Mouse (Mus musculus) kidney, embryonic 14.5 days (tissue): ENCODE data around the gene Cdc6. TPM values are rescaled to one million over a fixed set of nuclear protein-coding genes. Genes with fewer than 3 reads are reported as not detected.
A peak's percentile ranks its signal among the peaks of the same experiment; 100 is the strongest.
"Not testable (repeated sequence)": the region's sequence is repeated elsewhere in the genome, so short reads cannot be mapped to it uniquely, and the experiment has no call there.

Experiments used
- ATAC-seq: fragments of 200-750 bp; cut with Nextera tagmentation; 2 replicates; pipeline ENCODE4 v1.8.0; 2017; ENCODE audit warnings: moderate number of reproducible peaks, mild to moderate bottlenecking, moderate TSS enrichment, moderate library complexity; ENCODE audit not compliant: low FRiP score, low TSS enrichment
- H3K27ac ChIP-seq: fragments of 300-500 bp; sonication (generic); 2 replicates; pipeline ENCODE4 v1.5.1; 2014; ENCODE audit warnings: low read depth, mild to moderate bottlenecking, low read length, moderate library complexity, mixed read lengths
- H3K27me3 ChIP-seq: fragments of 300-500 bp; sonication (generic); 2 replicates; pipeline ENCODE4 v1.6.1; 2014; ENCODE audit warnings: mild to moderate bottlenecking, low read length; ENCODE audit not compliant: control insufficient read depth, insufficient read depth
- H3K36me3 ChIP-seq: fragments of 300-500 bp; sonication (generic); 2 replicates; pipeline ENCODE4 v1.6.1; 2014; ENCODE audit warnings: low read length, mixed read lengths; ENCODE audit not compliant: control insufficient read depth, insufficient read depth
- H3K4me1 ChIP-seq: fragments of 300-500 bp; sonication (generic); 2 replicates; pipeline ENCODE4 v1.6.1; 2014; ENCODE audit warnings: low read length, mixed read lengths; ENCODE audit not compliant: control insufficient read depth, insufficient read depth
- H3K4me2 ChIP-seq: fragments of 300-500 bp; sonication (generic); replicated peaks from 2 replicates; pipeline ENCODE4 v1.6.1; 2014; ENCODE audit warnings: low read depth, mild to moderate bottlenecking, low read length
- H3K4me3 ChIP-seq: fragments of 300-500 bp; sonication (generic); 2 replicates; pipeline ENCODE4 v1.5.1; 2014; ENCODE audit warnings: mild to moderate bottlenecking, low read length
- H3K9ac ChIP-seq: fragments of 300-500 bp; sonication (generic); 2 replicates; pipeline ENCODE4 v1.6.1; 2014; ENCODE audit warnings: low read depth, mild to moderate bottlenecking, low read length, moderate library complexity
- H3K9me3 ChIP-seq: fragments of 300-500 bp; sonication (generic); 2 replicates; pipeline ENCODE4 v1.6.1; 2016; ENCODE audit warnings: low read length; ENCODE audit not compliant: control insufficient read depth
- WGBS: fragments of 180-500 bp; shearing (Covaris S2); extraction: QIAGEN DNeasy Blood & Tissue Kit; methylation state at CpG from one replicate; pipeline ENCODE4 v1.1.7; 2014; 5-methylcytosine and 5-hydroxymethylcytosine counted together
- polyA plus RNA-seq: library from polyadenylated mRNA; unstranded; fragments of >200 nt; fragmentation: Nextera tagmentation; extraction: Ambion mirVana; gene quantifications from 2 replicates; pipeline ENCODE4 v1.2.1, GENCODE M21; 2014

Cdc6 gene
- polyA plus RNA-seq, 1 experiment from 2014 or later: 44.1 TPM

DNA sequence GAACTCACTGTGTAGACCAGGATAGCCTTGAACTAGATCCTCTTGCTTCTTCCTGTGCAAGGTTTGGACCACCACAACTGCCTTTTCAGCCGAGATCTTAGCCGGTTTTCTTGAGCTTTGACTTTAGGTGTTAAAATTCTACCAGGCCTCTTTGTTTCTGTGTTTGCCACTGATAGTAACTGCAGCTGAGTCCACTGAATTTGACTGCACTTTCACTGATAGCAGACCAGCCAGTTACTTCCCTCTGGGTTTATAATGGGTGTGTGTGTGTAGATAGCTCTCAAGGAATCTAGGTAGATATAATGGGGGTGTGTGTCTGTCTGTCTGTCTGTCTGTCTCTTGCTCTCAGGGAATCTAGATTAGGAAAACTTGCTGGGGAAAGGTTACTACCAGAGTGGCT, 3.0 kb upstream of the Cdc6 start:
- Histone ChIP-seq H3K36me3 (peaks cover 23% of the 10 kb centered on the region), H3K4me1 (peaks cover 35% of the 10 kb centered on the region), H3K4me3 (no peak overlapping the region), H3K27ac (peak overlapping the region; percentile 81), H3K27me3 (no peaks in the 10 kb centered on the region), H3K4me2 (no peak overlapping the region), H3K9me3 (no peaks in the 10 kb centered on the region), H3K9ac (no peak overlapping the region)
- 60% methylated on average over 2 of the region's 2 CpGs for WGBS
- ATAC-seq: no peak

DNA sequence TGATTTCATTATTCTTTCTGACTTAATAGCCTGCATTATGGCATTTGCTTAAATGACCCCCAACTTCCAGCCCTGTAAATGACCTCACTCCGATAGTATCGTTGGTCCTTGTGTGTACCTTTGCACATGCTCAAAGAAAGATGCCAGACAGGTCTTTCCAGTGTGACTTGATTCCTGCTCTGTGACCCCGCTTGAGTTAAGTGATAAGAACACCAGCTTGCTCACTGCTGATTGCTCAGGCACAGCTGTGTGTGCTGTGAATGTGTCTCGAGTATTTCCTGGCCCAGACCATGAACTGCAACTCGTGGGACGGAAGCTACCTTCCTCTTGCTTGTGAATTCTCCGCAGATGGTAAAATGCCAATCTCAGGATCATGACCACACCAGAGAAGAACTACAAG, 2.6 kb upstream of the Cdc6 start:
- H3K27me3 ChIP-seq: no peaks in the 10 kb centered on the region
- H3K9me3 ChIP-seq: no peaks in the 10 kb centered on the region
- no peak overlapping the region for H3K4me3 ChIP-seq
- ATAC-seq: no peak
- H3K36me3 ChIP-seq: peaks cover 22% of the 10 kb centered on the region
- peaks cover 35% of the 10 kb centered on the region for H3K4me1 ChIP-seq
- no peak overlapping the region for H3K4me2 ChIP-seq
- H3K27ac ChIP-seq: peak overlapping the region; percentile 81
- 61% methylated on average over 7 of the region's 7 CpGs for WGBS
- no peak overlapping the region for H3K9ac ChIP-seq

DNA sequence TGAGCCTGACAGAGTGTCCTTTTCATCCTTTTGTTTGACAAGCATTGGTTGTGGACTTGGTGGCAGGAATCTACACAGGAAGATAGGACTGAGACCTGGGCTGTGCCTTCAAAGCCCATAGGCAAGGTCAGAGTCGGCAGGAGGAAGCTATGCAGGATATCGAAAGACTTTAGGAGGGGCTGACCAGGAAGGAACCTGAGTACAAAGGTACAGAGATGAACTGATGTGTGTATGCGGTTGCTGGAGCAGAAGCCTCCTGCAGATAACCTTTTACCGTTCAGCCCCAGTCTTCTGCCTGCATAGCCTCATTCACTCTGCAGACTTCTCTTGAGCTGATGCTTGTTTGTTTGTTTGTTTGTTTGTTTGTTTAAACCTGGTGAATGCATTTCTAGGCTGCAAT, 2.0 kb upstream of the Cdc6 start:
- Histone ChIP-seq H3K27ac (peak overlapping the region; percentile 68; the same call in 1 of the 2 replicates), H3K36me3 (peaks cover 22% of the 10 kb centered on the region), H3K4me1 (peaks cover 35% of the 10 kb centered on the region), H3K27me3 (no peaks in the 10 kb centered on the region), H3K9ac (no peak overlapping the region), H3K4me2 (no peak overlapping the region), H3K4me3 (no peak overlapping the region), H3K9me3 (no peaks in the 10 kb centered on the region)
- WGBS: 77% methylated on average over 4 of the region's 4 CpGs
- no peak for ATAC-seq

DNA sequence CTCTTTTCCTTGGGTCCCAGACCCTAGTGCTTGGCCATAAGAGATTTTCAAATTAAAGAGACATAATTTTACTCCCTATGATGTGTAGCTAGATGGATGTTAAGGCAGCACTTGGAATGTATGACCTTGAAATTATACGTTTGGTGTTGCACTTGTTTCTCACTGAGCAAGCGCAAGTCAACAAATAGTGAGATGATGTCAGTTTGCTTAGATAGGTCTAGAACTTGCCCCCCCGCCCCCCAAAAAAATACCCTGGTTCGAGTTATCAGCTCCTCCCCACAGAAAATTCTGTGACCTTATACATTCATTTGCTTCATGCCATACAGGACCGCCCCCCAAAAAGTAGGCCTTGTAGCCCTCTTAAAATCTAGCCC, 551 bp upstream of the Cdc6 start:
- no peaks in the 10 kb centered on the region for H3K27me3 ChIP-seq
- peaks cover 35% of the 10 kb centered on the region for H3K4me1 ChIP-seq
- H3K9me3 ChIP-seq: no peaks in the 10 kb centered on the region
- no peak for ATAC-seq
- H3K36me3 ChIP-seq: peaks cover 25% of the 10 kb centered on the region
- H3K4me2 ChIP-seq: peak overlapping the region; percentile 93
- WGBS: 60% methylated on average over 5 of the region's 5 CpGs
- H3K4me3 ChIP-seq: peak overlapping the region; percentile 19; the same call in 1 of the 2 replicates
- peak overlapping the region; percentile 47; the same call in 1 of the 2 replicates for H3K9ac ChIP-seq
- H3K27ac ChIP-seq: no peak overlapping the region

DNA sequence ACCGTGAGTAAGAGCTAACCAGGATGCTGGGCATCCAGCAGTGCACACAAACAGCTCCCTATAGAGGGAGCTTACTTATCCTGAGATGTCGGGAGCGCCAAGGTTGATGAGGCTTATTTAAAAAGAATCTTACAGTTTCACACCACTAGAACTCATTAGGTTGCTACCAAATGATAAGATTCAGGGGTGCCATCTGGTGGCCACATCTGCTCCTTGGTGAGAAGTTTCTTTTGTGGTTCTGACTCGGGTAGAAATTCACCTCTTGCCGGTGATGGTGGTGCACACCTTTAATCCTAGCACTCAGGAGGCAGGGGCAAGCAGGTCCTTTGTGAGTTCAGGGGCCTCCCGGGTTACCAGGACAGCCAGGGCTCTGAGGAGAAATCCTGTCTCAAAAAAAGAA, 2.1 kb downstream of the Cdc6 start:
- 52% methylated on average over 6 of the region's 6 CpGs for WGBS
- Histone ChIP-seq H3K36me3 (peaks cover 48% of the 10 kb centered on the region), H3K4me3 (peak overlapping the region; percentile 66; the same call in 1 of the 2 replicates), H3K9ac (peak overlapping the region; percentile 40), H3K27ac (no peak overlapping the region), H3K27me3 (no peaks in the 10 kb centered on the region), H3K4me1 (peaks cover 20% of the 10 kb centered on the region), H3K9me3 (no peaks in the 10 kb centered on the region), H3K4me2 (peak overlapping the region; percentile 93; the same call in 1 of the 2 replicates)
- no peak for ATAC-seq

DNA sequence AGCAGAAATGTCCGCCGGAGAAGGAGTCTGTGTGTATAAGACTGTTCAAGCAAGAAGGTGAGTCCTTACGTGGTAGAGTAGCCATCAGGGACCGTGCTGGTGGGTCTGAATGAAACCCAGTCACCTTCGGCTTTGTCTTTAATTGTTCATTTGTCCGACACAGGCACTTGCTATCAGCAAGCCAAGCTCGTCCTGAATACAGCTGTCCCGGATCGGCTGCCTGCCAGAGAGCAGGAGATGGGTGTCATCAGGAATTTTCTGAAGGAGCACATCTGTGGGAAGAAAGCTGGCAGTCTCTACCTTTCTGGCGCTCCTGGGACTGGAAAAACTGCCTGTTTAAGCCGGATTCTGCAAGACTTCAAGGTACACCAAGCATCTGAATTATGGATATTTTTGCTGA, 2.8 kb downstream of the Cdc6 start:
- Histone ChIP-seq H3K4me2 (no peak overlapping the region), H3K27ac (no peak overlapping the region), H3K4me1 (peaks cover 20% of the 10 kb centered on the region), H3K27me3 (no peaks in the 10 kb centered on the region), H3K9ac (no peak overlapping the region), H3K36me3 (peaks cover 55% of the 10 kb centered on the region), H3K4me3 (no peak overlapping the region), H3K9me3 (no peaks in the 10 kb centered on the region)
- no peak for ATAC-seq
- WGBS: 90% methylated on average over 11 of the region's 11 CpGs

DNA sequence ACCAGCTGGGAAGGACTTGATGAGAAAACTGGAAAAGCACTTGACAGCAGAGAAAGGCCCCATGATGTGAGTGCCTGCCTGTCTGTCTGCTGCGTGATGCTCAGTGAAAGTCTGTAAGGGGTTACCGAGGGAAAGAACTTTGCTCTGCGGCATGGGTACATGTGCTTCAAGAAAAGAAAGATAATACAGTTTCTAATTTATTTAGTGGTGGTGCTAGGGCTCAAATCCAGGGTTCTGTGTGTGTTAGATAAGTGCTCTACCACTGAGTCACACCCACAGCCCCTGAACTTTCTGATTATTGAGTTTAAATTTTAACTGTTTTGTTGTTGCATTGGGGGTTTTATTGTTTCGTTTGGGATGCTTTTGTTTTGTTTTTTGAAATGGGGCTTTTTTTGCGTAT, 3.9 kb downstream of the Cdc6 start:
- 83% methylated on average over 5 of the region's 5 CpGs for WGBS
- H3K4me1 ChIP-seq: peaks cover 15% of the 10 kb centered on the region
- no peak for ATAC-seq
- no peaks in the 10 kb centered on the region for H3K27me3 ChIP-seq
- no peak overlapping the region for H3K4me2 ChIP-seq
- H3K4me3 ChIP-seq: no peak overlapping the region
- H3K27ac ChIP-seq: no peak overlapping the region
- peaks cover 60% of the 10 kb centered on the region for H3K36me3 ChIP-seq
- no peak overlapping the region for H3K9ac ChIP-seq
- H3K9me3 ChIP-seq: no peaks in the 10 kb centered on the region

DNA sequence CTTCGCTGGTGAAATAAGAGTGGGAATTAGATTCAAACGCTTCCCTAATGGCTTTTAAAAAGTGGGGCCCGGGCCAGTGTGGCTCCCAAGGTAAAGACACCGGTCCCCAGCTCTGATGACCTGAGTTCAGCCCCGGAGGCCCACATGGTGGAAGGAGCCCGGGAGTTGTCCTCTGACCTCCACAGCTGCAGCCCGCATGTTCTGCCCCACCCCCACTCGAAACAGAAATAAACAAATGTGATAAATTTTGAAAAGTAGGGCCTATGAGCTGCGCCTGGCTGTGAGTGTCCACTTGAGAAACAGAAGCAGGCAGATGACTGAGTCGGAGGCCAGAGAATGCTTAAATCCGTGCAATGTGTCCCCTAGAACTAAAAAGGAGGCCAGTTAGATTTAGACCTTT, 6.6 kb downstream of the Cdc6 start:
- Histone ChIP-seq H3K27me3 (no peaks in the 10 kb centered on the region), H3K9ac (no peak overlapping the region), H3K27ac (no peak overlapping the region), H3K4me3 (no peak overlapping the region), H3K36me3 (peaks cover 84% of the 10 kb centered on the region), H3K9me3 (no peaks in the 10 kb centered on the region), H3K4me2 (no peak overlapping the region), H3K4me1 (peaks cover 4% of the 10 kb centered on the region)
- 62% methylated on average over 11 of the region's 11 CpGs for WGBS
- no peak for ATAC-seq

DNA sequence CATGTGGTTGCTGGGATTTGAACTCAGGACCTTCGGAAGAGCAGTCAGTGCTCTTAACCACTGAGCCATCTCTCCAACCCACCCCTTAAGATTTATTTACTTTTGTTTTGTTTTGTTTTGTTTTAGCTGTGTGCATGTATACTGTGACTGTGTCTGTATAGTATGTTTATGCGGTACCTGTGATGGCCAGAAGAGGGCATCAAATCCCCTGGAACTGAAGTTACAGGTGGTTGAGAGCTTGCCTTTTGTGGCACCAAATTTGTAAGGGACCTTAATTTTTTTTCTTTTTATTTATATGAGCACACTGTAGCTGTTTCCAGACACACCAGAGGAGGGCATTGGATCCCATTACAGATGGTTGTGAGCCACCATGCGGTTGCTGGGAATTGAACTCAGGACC, 8.8 kb downstream of the Cdc6 start:
- not testable (repeated sequence) for ATAC-seq, H3K9me3 ChIP-seq, H3K9ac ChIP-seq, H3K27me3 ChIP-seq, H3K4me3 ChIP-seq, H3K4me2 ChIP-seq, H3K27ac ChIP-seq, H3K4me1 ChIP-seq
- WGBS: 96% methylated on average over 3 of the region's 3 CpGs
- peaks cover 84% of the 10 kb centered on the region for H3K36me3 ChIP-seq
